Mouse (Mus musculus) CH12.LX (cell line): ENCODE data around the gene Bfsp1. TPM values are rescaled to one million over a fixed set of nuclear protein-coding genes. Genes with fewer than 3 reads are reported as not detected.

Source experiments
- DNase-seq: peaks from one replicate; pipeline ENCODE4 v3.0.0-alpha.2; 2013; ENCODE audit errors: extremely low read depth
- H3K27ac ChIP-seq: 2 replicates; pipeline ENCODE4 v1.5.1; 2012; ENCODE audit warnings: low read depth, mild to moderate bottlenecking, control low read depth, moderate library complexity; ENCODE audit not compliant: insufficient read depth
- H3K27me3 ChIP-seq: replicated peaks from 2 replicates; pipeline ENCODE3; 2012; ENCODE audit warnings: inconsistent platforms
- H3K36me3 ChIP-seq, 2 experiments: replicated peaks in 1 of 2; 2 replicates each; pipeline versions ENCODE3 to v1.6.1; 2012; ENCODE audit warnings: inconsistent platforms in 1 of 2, low read length in 1 of 2, mild to moderate bottlenecking in 1 of 2, mixed read lengths in 1 of 2, moderate library complexity in 1 of 2; ENCODE audit not compliant: control insufficient read depth in 1 of 2, insufficient read depth in 1 of 2
- H3K4me1 ChIP-seq, 2 experiments: 2 replicates each; pipeline ENCODE4 v1.6.1; 2012; ENCODE audit warnings: inconsistent platforms in 1 of 2, moderate library complexity in 1 of 2; ENCODE audit not compliant: insufficient read depth in 2 of 2, control insufficient read depth in 1 of 2
- H3K4me2 ChIP-seq: 2 replicates; pipeline ENCODE4 v1.6.1; 2012; ENCODE audit warnings: low read depth, mild to moderate bottlenecking, control low read depth; ENCODE audit not compliant: poor library complexity, insufficient read depth, severe bottlenecking
- H3K4me3 ChIP-seq, 3 experiments: fragments of 150-350 bp in 1 of 3; sonication (generic) in 1 of 3; replicated peaks in 1 of 3; 2 replicates each; pipeline versions ENCODE3 to v1.5.1; 2011 to 2012; ENCODE audit warnings: low read depth in 2 of 3, low read length in 2 of 3, mild to moderate bottlenecking in 2 of 3, moderate library complexity in 2 of 3, control low read depth in 1 of 3, improper control_type of control experiment in 1 of 3, inconsistent platforms in 1 of 3, mixed read lengths in 1 of 3; ENCODE audit not compliant: poor library complexity in 1 of 3
- H3K79me2 ChIP-seq: replicated peaks from 2 replicates; pipeline ENCODE4 v1.6.1; 2012; ENCODE audit warnings: mild to moderate bottlenecking, moderate library complexity; ENCODE audit not compliant: control insufficient read depth, poor library complexity, insufficient read depth, severe bottlenecking; ENCODE audit errors: extremely low read depth
- H3K9ac ChIP-seq: 2 replicates; pipeline ENCODE4 v1.6.1; 2012; ENCODE audit warnings: low read depth, mild to moderate bottlenecking, control low read depth, moderate library complexity; ENCODE audit not compliant: insufficient read depth
- H3K9me3 ChIP-seq: replicated peaks from 2 replicates; pipeline ENCODE3; 2012; ENCODE audit warnings: low read length, inconsistent platforms, mixed read lengths
- CHD1 ChIP-seq: IDR thresholded peaks from 2 replicates; pipeline ENCODE4 v1.6.1; 2012; ENCODE audit warnings: low read depth, low read length, improper control_type of control experiment, inconsistent platforms
- CHD2 ChIP-seq: IDR thresholded peaks from 2 replicates; pipeline ENCODE4 v1.6.1; 2011; ENCODE audit warnings: low read length, improper control_type of control experiment
- CTCF ChIP-seq, 2 experiments: IDR thresholded peaks in 1 of 2; conservative IDR thresholded peaks in 1 of 2; 2 replicates each; pipeline ENCODE4 v1.5.1; 2011 to 2012; ENCODE audit warnings: low read depth in 2 of 2, low read length in 2 of 2, improper control_type of control experiment in 1 of 2, inconsistent platforms in 1 of 2, mild to moderate bottlenecking in 1 of 2, moderate library complexity in 1 of 2
- E2F4 ChIP-seq: IDR thresholded peaks from 2 replicates; pipeline ENCODE4 v1.6.1; 2011; ENCODE audit warnings: low read depth, low read length, improper control_type of control experiment; ENCODE audit not compliant: insufficient replicate concordance
- ELF1 ChIP-seq: IDR thresholded peaks from 2 replicates; pipeline ENCODE4 v1.6.1; 2014; ENCODE audit warnings: low read depth, mild to moderate bottlenecking, inconsistent platforms, low read length, improper control_type of control experiment
- EP300 ChIP-seq: IDR thresholded peaks from 2 replicates; pipeline ENCODE4 v1.6.1; 2011; ENCODE audit warnings: low read length, improper control_type of control experiment
- ETS1 ChIP-seq: conservative IDR thresholded peaks from 2 replicates; pipeline ENCODE4 v1.6.1; 2012; ENCODE audit warnings: low read depth, mild to moderate bottlenecking, inconsistent platforms, low read length, improper control_type of control experiment, moderate library complexity
- GABPA ChIP-seq: IDR thresholded peaks from 2 replicates; pipeline ENCODE4 v1.6.1; 2012; ENCODE audit warnings: low read depth, low read length, improper control_type of control experiment, inconsistent platforms; ENCODE audit not compliant: insufficient replicate concordance
- IRF4 ChIP-seq: IDR thresholded peaks from 2 replicates; pipeline ENCODE4 v1.6.1; 2014; ENCODE audit warnings: low read depth, mild to moderate bottlenecking, inconsistent platforms, low read length, improper control_type of control experiment
- JUN ChIP-seq: IDR thresholded peaks from 2 replicates; pipeline ENCODE4 v1.6.1; 2011; ENCODE audit warnings: low read depth, mild to moderate bottlenecking, low read length, improper control_type of control experiment, moderate library complexity; ENCODE audit not compliant: insufficient read depth
- JUND ChIP-seq: conservative IDR thresholded peaks from 2 replicates; pipeline ENCODE4 v1.6.1; 2011; ENCODE audit warnings: low read depth, low read length, improper control_type of control experiment
- MAFK ChIP-seq: IDR thresholded peaks from 2 replicates; pipeline ENCODE4 v1.6.1; 2011; ENCODE audit warnings: low read length, improper control_type of control experiment; ENCODE audit not compliant: insufficient replicate concordance
- MAX ChIP-seq: IDR thresholded peaks from 2 replicates; pipeline ENCODE4 v1.6.1; 2011; ENCODE audit warnings: low read length, improper control_type of control experiment
- MAZ ChIP-seq: IDR thresholded peaks from 2 replicates; pipeline ENCODE4 v1.6.1; 2012; ENCODE audit warnings: low read depth, mild to moderate bottlenecking, inconsistent platforms, low read length, improper control_type of control experiment, moderate library complexity
- MEF2A ChIP-seq: IDR thresholded peaks from 2 replicates; pipeline ENCODE4 v1.6.1; 2014; ENCODE audit warnings: low read depth, mild to moderate bottlenecking, inconsistent platforms, low read length, improper control_type of control experiment, borderline replicate concordance
- MXI1 ChIP-seq: IDR thresholded peaks from 2 replicates; pipeline ENCODE4 v1.6.1; 2011; ENCODE audit warnings: mild to moderate bottlenecking, low read depth, low read length, improper control_type of control experiment
- MYC ChIP-seq: IDR thresholded peaks from 2 replicates; pipeline ENCODE4 v1.6.1; 2011; ENCODE audit warnings: low read depth, mild to moderate bottlenecking, improper control_type of control experiment, low read length
- NELFE ChIP-seq: IDR thresholded peaks from 2 replicates; pipeline ENCODE4 v1.6.1; 2011; ENCODE audit warnings: low read depth, low read length, improper control_type of control experiment
- NRF1 ChIP-seq: IDR thresholded peaks from 2 replicates; pipeline ENCODE4 v1.6.1; 2014; ENCODE audit warnings: low read depth, mild to moderate bottlenecking, inconsistent platforms, low read length, improper control_type of control experiment, moderate library complexity
- PAX5 ChIP-seq: IDR thresholded peaks from 2 replicates; pipeline ENCODE4 v1.6.1; 2012; ENCODE audit warnings: low read length, inconsistent platforms, mixed read lengths
- POLR2A ChIP-seq: IDR thresholded peaks from 2 replicates; pipeline ENCODE4 v1.6.1; 2011; ENCODE audit warnings: low read depth, mild to moderate bottlenecking, improper control_type of control experiment, low read length
- RAD21 ChIP-seq: IDR thresholded peaks from 2 replicates; pipeline ENCODE4 v1.6.1; 2011; ENCODE audit warnings: low read depth, mild to moderate bottlenecking, low read length, improper control_type of control experiment, moderate library complexity
- SIN3A ChIP-seq: IDR thresholded peaks from 2 replicates; pipeline ENCODE4 v1.6.1; 2012; ENCODE audit warnings: low read length, improper control_type of control experiment, inconsistent platforms
- SMC3 ChIP-seq: IDR thresholded peaks from 2 replicates; pipeline ENCODE4 v1.6.1; 2011; ENCODE audit warnings: low read depth, low read length, improper control_type of control experiment
- TCF12 ChIP-seq: IDR thresholded peaks from 2 replicates; pipeline ENCODE4 v1.6.1; 2014; ENCODE audit warnings: low read depth, mild to moderate bottlenecking, inconsistent platforms, low read length, improper control_type of control experiment
- UBTF ChIP-seq: IDR thresholded peaks from 2 replicates; pipeline ENCODE4 v1.6.1; 2012; ENCODE audit warnings: low read depth, mild to moderate bottlenecking, inconsistent platforms, low read length, improper control_type of control experiment, moderate library complexity
- USF1 ChIP-seq: IDR thresholded peaks from 2 replicates; pipeline ENCODE4 v1.6.1; 2014; ENCODE audit warnings: low read depth, mild to moderate bottlenecking, inconsistent platforms, low read length, improper control_type of control experiment
- USF2 ChIP-seq: conservative IDR thresholded peaks from 2 replicates; pipeline ENCODE4 v1.6.1; 2011; ENCODE audit warnings: low read depth, low read length, improper control_type of control experiment
- ZKSCAN1 ChIP-seq: IDR thresholded peaks from 2 replicates; pipeline ENCODE4 v1.6.1; 2012; ENCODE audit warnings: low read depth, inconsistent platforms, low read length, improper control_type of control experiment, borderline replicate concordance
- ZMIZ1 ChIP-seq: IDR thresholded peaks from 2 replicates; pipeline ENCODE4 v1.6.1; 2012; ENCODE audit warnings: low read depth, mild to moderate bottlenecking, inconsistent platforms, low read length, improper control_type of control experiment
- dilution Hi-C: fragments of 300-500 bp; cut with MboI; formaldehyde crosslinking; loops from 2 replicates; pipeline ENCODE4 v1.14.3; 2020; ENCODE audit warnings: low sequenced_read_pairs; ENCODE audit not compliant: extremely low pct_unique_long_range_greater_than_20kb, extremely low pct_ligation_motif_present
- in situ Hi-C: fragments of 300-500 bp; cut with MboI; formaldehyde crosslinking; loops from 3 replicates; pipeline ENCODE4 v1.14.3; 2019; ENCODE audit warnings: low sequenced_read_pairs, low pct_ligation_motif_present, low pct_unique_long_range_greater_than_20kb, mixed read lengths
- polyA plus RNA-seq: library from polyadenylated mRNA; unstranded; fragments of >175 nt; gene quantifications from 2 replicates; pipeline ENCODE4 v1.2.1, GENCODE M21; 2012; ENCODE audit warnings: low read depth; ENCODE audit not compliant: insufficient read length
- total RNA-seq, 2 experiments: library from RNA; depleted of rRNA; stranded (reverse); fragments of 300-350 nt in 1 of 2; fragments of >200 nt in 1 of 2; gene quantifications; 2 replicates each; pipeline ENCODE4 v1.2.3; 2012 to 2014

The Bfsp1 gene
- total and polyA plus RNA-seq, 3 experiments, result 0.19 to 0.21 TPM; not detected in 1

GRCm38 (mm10) chr2:143867326-143867725 lies 4.4 kb upstream of the Bfsp1 start (continued):
- TF ChIP-seq IRF4 (peak; percentile 53), NRF1 (no peak), E2F4 (no peak), TCF12 (no peak), MYC (no peak), NELFE (no peak), RAD21 (peak; percentile 92), SMC3 (peak; percentile 98), GABPA (no peak), MAFK (no peak), USF2 (no peak), MAZ (no peak), ZKSCAN1 (no peak), EP300 (no peak), SIN3A (peak; percentile 66), ETS1 (no peak), MXI1 (peak; percentile 38; the same call in 1 of the 2 replicates), ELF1 (0 out of 2 replicates have a peak, but pooled peaks have one; percentile 15), CHD1 (no peak)

- Histone ChIP-seq H3K4me2 (no peak overlapping the region), H3K4me3 (no peak overlapping the region), H3K79me2 (no peaks in the 10 kb centered on the region), H3K4me1 (peaks cover 0 to 5% of the 10 kb centered on the region in 2 experiments; a peak in 2 of 4 replicates), H3K9ac (no peak overlapping the region), H3K36me3 (no peaks in the 10 kb centered on the region), H3K27me3 (no peaks in the 10 kb centered on the region), H3K27ac (no peak overlapping the region), H3K9me3 (no peaks in the 10 kb centered on the region)
- TF ChIP-seq USF2 (no peak), EP300 (no peak), RAD21 (no peak), CTCF (conservative IDR thresholded peaks at IDR 0.05 in 1 of 2, IDR thresholded peaks at IDR 0.05 in 1 of 2; ENCODE audit: low read depth in 2 of 2, low read length in 2 of 2) (no peak), GABPA (no peak), POLR2A (no peak), UBTF (no peak), JUND (no peak), CHD2 (no peak), NRF1 (no peak), JUN (no peak), ZMIZ1 (no peak), USF1 (no peak), MEF2A (no peak), PAX5 (no peak), SMC3 (no peak), MAX (no peak), SIN3A (no peak)
- in situ Hi-C loops, result loop anchor here (10.0 kb wide), 1 partner anchor 350 kb away; no protein-coding TSS in a partner anchor
- DNase-seq, result no peak
- dilution Hi-C loops, result no loop called here
Observed at GRCm38 (mm10) chr2:143864600-143864999, 1.6 kb upstream of the Bfsp1 start.
